Mouse (Mus musculus) spleen, postnatal 14 days (tissue): ENCODE measurements around the gene Gm44973.
"Not testable (repeated sequence)": the region's sequence is repeated elsewhere in the genome, so short reads cannot be mapped to it uniquely, and the experiment has no call there.

ENCODE experiments used
- DNase-seq, 2 experiments: peaks; one replicate each; pipeline ENCODE4 v3.0.0; 2021 to 2022; ENCODE audit warnings: low spot score in 2 of 2

Gene Gm44973

DNA sequence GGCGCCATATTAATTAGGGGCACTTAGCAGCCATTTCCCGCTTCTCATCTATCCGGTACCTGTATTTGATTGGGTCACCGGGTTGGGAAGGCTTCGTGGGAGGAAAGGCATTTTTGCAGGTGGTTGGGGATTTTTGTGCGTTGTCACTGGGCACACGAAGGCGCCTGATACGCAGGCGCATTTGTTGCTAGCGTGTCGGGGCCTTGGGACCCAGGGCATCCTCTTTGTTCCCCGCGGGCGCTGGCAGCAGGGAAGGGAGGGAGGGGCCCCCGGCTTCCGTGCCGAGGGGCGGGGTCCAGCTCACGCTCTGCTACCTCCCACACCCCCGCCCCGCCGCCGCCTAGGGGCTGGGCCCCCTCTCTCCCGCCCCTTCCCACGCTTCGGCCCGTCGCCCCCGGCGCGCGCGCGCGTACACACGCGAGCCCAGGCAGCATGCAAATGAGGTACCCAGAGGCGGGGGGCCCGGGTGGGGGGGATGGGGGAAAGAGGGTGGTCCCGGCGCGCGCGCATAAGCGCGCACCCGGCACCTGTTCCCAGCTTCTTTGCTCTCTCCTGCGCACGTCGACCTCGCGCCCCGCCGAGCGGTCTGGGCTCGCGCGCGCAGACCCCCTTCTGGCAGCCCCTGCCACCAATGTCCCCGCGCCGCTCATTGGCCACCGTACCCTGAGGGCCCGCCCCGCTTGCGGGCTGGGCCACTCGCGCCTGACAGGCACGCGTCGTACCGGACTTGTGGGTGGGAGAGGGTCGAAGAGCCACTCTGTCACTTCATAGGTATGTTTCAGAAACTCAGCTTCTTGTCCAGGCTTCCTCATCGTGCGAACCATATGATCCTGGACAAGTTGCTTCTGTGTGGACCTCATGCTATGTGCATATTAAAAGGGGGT, at the start of gene Gm44973:
Gm44973 (plus strand) TSS at position 379 of the 884 bp plus-strand sequence.
- DNase-seq = peak; percentile 81

GRCm38 (mm10) chr7:4971068-4971467, 44.2 kb upstream of the Gm44973 start, which contains the start of gene Sbk3:
Gene Sbk3, minus strand, starts transcription at chr7:4971168.
- no peak for DNase-seq

DNA sequence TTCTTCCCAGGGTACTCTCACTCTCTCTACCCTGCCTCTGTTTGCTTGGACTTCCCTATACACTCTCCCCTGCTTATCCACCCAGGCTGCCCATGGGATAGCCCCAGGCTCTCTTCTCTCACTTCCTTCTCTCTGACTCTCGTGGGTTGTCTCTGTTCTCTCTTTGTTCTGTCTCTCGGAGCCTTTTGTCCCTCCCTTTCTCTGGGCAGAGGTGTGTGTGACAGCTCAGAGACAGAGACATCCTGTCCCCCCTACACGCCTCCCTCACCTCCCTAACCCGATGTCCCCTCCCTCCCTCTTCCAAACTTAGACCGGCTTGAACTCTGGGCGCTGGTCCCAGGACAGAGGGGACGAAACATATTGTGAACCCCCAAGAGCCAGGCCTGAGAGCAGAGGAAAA, 43.6 kb upstream of the Gm44973 start:
- no peak for DNase-seq

GRCm38 (mm10) chr7:4972321-4973047, 42.8 kb upstream of the Gm44973 start:
- DNase-seq = no peak

DNA sequence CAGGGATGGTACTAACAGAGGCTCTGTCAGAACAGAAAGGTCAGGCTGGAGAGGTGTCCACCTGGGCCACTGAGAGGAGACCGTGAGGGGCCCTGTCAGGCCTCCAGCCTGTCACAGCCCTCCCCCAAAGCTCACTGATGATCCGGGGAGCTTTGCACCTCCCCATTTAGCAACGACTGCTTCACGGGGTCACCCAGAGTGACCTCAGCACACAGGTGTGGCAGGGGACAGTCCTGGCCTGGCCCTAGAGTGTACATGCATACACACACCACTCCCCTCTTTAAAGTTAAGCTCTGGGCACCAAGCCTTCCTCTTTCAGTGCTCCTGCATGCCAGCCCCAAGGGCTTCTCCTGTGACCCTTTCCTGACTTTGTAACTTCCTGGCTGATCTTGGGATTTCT, 39.8 kb upstream of the Gm44973 start:
- DNase-seq = no peak

- DNase-seq = no peak
These were observed 38.5 kb upstream of the Gm44973 start for GRCm38 (mm10) chr7:4976832-4977231.

- DNase-seq = no peak
These were observed 27.0 kb upstream of the Gm44973 start for GRCm38 (mm10) chr7:4988250-4988649.

- DNase-seq = no peak
These were observed 21.8 kb upstream of the Gm44973 start for GRCm38 (mm10) chr7:4993347-4993998.

DNA sequence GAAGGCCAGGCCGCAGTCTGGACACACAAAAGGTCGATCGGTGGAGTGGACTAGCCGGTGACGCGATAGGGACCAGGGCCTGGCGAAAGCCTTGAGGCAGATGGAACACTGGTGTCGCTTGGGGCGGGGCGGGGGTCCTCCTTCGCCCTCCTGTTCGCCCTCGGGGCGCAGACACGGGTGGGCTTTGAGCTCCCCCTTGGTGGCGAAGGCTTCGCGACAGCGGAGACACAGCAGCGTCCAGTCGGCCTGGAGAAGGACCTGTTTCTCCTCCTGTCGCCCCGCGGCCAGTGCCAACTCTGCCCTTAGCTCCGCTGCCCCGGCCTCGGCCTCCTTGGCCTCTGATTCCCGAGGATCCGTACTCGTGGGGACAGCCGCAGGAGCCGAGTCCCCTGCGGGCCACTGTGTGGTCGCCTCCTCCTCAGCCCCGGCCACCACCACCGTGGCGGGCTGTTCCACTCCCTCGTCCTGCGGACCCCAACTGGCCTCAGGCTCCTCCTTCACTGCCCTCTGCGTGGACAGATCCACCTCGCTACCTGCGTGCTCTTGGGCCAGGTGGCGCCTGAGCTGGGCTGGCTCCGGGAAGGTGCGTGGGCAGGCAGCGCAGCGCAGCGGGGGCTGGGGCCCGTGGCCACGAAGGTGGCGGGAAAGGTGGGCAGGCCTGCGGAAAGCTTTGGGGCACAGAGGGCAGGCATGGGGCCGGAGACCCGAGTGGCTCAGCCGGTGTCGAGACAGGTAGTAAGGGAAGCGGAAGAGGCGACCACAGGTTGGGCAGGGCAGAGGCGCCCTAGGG, 21.1 kb upstream of the Gm44973 start:
- no peak for DNase-seq

DNA sequence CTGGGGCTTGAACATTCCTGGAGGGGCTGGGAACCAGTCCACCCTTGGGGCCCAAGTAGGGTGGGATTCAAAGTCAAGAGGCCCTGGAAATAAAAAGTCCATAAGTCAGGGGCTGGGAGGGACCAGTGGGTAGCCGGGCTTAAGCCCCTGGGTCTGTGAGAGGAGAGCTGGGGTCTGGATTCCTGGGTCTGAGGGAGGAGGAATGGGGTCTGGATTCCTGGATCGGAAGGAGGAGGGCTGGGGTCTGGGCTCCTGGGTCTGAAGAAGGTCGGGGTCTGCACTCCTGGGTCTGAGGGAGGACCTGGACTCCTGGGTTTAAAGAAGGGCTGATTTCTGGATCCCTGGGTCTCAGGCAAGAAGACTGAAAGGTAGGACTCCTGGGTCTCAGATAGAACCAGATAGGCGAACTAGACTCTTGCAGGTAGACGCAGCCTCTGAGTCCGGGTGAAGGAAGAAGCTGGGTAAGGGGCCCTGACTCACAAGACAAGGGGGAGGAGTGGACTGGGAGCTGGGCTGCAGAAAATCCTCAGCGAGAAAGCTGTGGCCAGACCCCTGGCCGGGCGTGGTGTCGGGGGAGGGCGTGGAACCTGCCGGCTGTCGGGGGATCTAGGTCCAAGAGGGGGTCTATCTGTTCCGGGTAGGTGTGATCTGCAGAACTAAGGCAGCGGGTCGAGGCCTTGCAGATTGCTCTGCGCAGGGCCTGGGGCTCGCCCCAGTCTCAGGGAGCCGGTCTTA, 19.9 kb upstream of the Gm44973 start:
- DNase-seq = no peak

DNA sequence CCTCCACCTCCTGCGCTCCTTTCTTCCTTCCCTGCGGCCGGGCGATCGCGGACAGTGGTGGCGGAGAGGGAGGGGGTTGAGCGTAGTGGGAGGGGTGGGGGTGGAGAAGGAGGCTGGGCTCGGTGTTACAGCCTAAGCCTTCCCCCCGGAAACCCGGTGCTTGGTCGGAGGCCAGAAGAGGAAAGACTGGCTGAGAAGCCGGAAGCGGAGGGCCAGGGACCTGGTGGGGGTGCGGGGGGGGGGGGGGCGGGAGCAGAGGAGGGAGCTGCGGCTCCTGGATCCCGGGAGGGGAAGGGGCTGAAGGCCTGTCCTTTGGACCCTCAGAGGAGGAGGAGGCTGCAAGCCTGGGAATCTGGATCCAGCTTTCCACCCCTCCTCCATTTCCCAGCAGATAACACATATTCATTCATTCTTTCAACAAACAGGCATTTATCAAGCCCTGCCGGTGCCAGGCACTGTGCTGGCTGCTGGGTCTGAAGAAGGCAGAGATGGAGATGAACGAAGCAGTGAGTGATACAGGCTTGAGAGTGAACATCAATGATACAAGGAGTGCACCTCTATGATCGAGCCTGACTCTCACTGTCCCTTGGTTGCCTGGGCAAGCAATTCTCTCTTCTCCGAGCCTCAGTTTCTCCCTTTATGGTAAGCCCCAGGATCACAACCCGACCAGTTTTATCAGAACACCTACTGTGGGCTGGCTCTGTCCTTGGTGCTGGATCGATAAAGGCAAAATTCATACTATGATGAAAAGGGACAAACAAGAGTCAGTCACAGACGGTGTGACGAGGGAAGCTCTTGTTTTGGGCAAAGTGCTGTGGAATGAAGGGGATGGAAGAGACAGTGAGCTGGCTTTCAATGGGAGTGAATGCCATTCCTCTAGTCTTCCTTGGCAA, 19.0 kb upstream of the Gm44973 start, which contains the start of gene Zfp579:
Zfp579 (minus strand) TSS at position 156 of the 893 bp plus-strand sequence.
- peak; percentile 47 to 73 for DNase-seq

GRCm38 (mm10) chr7:4996934-4997333, 18.4 kb upstream of the Gm44973 start:
- DNase-seq = no peak

DNA sequence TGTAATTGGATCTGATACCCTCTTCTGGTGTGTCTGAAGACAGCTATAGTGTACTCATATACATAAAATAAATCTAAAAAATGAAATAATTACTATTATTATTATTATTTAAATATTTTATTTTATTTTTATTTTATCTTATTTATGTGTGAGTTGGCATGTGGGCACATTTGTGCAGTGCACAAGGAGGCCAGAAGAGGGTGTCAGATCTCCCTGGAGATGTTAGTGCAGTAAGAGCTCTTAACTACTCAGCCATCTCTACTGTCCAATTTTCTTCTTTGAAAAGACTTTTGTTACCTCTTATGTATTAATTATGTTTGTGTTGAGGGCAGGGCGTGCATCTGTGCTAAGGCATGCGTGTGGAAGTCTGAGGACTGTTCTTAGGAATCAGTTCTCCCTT, 15.4 kb upstream of the Gm44973 start:
- no peak for DNase-seq

- DNase-seq = not testable (repeated sequence)
These were observed 12.4 kb upstream of the Gm44973 start for GRCm38 (mm10) chr7:5002876-5003275.

DNA sequence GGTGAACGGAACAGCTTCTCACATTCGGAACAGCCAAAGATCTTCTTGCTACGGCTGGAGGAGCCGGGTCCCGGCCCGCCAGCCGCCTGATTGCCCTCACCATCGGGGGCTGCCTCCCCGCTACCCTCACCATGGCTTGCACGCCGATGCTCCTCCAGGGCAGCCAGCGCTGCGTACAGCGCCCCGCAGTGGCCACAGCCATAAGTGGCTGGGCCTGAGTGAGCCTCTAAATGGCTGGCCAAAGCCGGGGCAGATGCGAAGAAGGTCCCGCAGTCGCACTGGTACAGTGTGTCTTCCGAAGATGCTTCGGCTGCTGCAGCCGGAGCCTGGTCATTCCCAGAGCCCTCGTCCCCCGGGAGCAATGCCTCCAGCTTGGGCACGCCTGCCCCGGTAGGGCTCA, 7.1 kb upstream of the Gm44973 start:
- no peak for DNase-seq

DNA sequence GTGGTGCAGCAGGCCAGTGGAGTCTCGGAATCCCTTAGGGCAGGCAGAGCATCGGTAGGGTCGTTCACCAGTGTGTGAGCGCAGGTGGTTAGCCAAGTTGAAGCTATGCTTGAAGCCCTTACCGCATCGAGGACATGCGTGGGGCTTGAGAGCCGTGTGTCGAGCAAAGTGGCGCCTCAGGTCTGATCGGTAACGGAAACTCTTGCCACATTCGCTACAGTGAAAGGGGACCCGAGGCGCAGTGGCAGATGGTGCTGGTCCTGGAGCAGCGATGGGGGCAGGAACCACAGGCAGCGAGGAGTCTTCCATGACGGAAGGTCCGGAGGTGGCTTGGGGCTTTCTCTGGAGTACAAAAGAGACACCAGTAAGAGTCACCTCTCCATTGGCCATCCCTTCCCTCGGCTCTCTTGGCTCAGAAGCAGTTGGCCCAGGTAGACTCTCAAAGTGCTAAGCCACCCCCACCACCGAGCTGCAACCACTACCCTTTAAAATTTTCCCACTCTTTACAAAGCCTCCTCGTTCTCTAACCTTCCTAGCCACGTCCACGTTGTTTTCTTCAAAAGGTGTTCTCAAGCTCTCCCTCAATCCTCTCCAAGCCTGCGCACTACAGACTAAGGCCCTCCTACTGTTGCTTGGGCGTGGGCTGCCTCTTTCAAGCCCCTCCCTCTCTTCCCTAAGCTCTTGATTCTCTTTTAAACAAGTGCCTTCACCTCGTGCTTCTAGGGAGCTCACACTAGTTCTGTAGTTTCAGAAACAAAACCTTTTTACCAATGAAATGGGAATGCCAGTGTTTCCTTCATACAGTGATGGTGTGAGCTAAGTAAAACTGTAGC, 2.4 kb upstream of the Gm44973 start:
- no peak for DNase-seq

- peak; percentile 95 to 97 for DNase-seq
These were observed 812 bp upstream of the Gm44973 start, which contains the start of the genes Zfp524 and Fiz1 for GRCm38 (mm10) chr7:5014251-5015117. Gene Zfp524, plus strand, starts transcription at chr7:5014415. Gene Fiz1, minus strand, starts transcription at chr7:5014697.

DNA sequence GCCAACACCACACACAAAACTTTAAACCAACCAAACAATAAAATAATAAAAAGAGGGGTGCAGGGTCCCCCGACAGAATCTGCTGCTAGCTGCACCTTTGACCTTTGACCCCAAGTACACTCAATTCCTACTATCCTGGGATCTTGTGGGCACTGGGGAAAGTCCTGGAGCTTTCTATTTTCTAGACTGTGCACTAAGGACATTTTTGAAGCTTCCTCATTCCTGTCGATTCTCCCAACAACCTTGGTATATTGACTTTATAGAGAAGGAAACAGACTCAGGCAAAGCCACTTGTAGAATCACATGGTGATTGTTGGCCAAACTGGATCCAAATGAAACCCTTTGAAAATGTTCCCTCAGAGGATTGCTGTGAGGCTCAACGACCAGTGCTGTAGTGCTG, 761 bp downstream of the Gm44973 start:
- DNase-seq = no peak
